In genomic region chr15:85991453-85992124, GRCm38 (mm10) we compare ENCODE assay signal across 9 mouse cellular contexts. TPM values are rescaled to one million over a fixed set of nuclear protein-coding genes. Genes with fewer than 3 reads are reported as not detected.
A peak's percentile ranks its signal among the peaks of the same experiment; 100 is the strongest.
DNase-seq lines count a peak whose midpoint lies in the region; ATAC-seq lines count a peak whose summit lies in the region.
"Had no signal": no experiment of that assay in that cellular context is flagged by ENCODE, and none has a peak within 500 bp of the region (broad histone marks: within the 10 kb centered on the region; RNA-seq: fewer than 3 reads in every experiment).

No protein-coding gene starts in this region.

- H3K4me2 ChIP-seq in forebrain, embryonic 11.5 days (ENCODE audit: low read depth, low read length, severe bottlenecking), result no peak overlapping the region
- H3K4me2 ChIP-seq in midbrain, embryonic 12.5 days (replicated peaks), result no peak overlapping the region
- H3K4me2 ChIP-seq: liver, embryonic 13.5 days had no signal

- WGBS in heart, embryonic 10.5 days, result 72% methylated on average over 5 of the region's 5 CpGs
- 46% methylated on average over 5 of the region's 5 CpGs for WGBS in forebrain, embryonic 11.5 days
- WGBS in midbrain, embryonic 12.5 days, result 35% methylated on average over 5 of the region's 5 CpGs

- 0 out of 2 replicates have a peak overlapping the region, but pooled peaks have one; percentile 13 for H3K27ac ChIP-seq in heart, embryonic 10.5 days
- peak overlapping the region; percentile 74 for H3K27ac ChIP-seq in forebrain, embryonic 11.5 days (ENCODE audit: low read depth, low read length)
- peak overlapping the region; percentile 27 for H3K27ac ChIP-seq in midbrain, embryonic 12.5 days (replicated peaks)
- H3K27ac ChIP-seq: liver, embryonic 13.5 days had no signal

- no peak overlapping the region for H3K9ac ChIP-seq in forebrain, embryonic 11.5 days (ENCODE audit: low read length)
- 0 out of 2 replicates have a peak overlapping the region, but pooled peaks have one; percentile 0 for H3K9ac ChIP-seq in midbrain, embryonic 12.5 days (replicated peaks)
- H3K9ac ChIP-seq: liver, embryonic 13.5 days had no signal

- H3K36me3 ChIP-seq in heart, embryonic 10.5 days, result no peaks in the 10 kb centered on the region
- no peaks in the 10 kb centered on the region for H3K36me3 ChIP-seq in forebrain, embryonic 11.5 days (ENCODE audit: control insufficient read depth, insufficient read depth, low read length)
- H3K36me3 ChIP-seq in midbrain, embryonic 12.5 days, result no peaks in the 10 kb centered on the region
- H3K36me3 ChIP-seq: liver, embryonic 13.5 days had no signal

- no peaks in the 10 kb centered on the region for H3K9me3 ChIP-seq in heart, embryonic 10.5 days
- no peaks in the 10 kb centered on the region for H3K9me3 ChIP-seq in forebrain, embryonic 11.5 days (ENCODE audit: control insufficient read depth, low read length)
- H3K9me3 ChIP-seq in midbrain, embryonic 12.5 days, result no peaks in the 10 kb centered on the region
- H3K9me3 ChIP-seq: liver, embryonic 13.5 days had no signal

- H3K4me3 ChIP-seq in heart, embryonic 10.5 days, result no peak overlapping the region
- no peak overlapping the region for H3K4me3 ChIP-seq in forebrain, embryonic 11.5 days (ENCODE audit: low read depth, low read length)
- no peak overlapping the region for H3K4me3 ChIP-seq in midbrain, embryonic 12.5 days
- H3K4me3 ChIP-seq: liver, embryonic 13.5 days had no signal

- 0 out of 2 replicates have a peak, but pooled peaks have one; percentile 47 for ATAC-seq in forebrain, embryonic 11.5 days (replicated peaks; ENCODE audit: low FRiP score)
- ATAC-seq in midbrain, embryonic 12.5 days (ENCODE audit: low FRiP score, low read depth), result no peak
- ATAC-seq in activated CD4-positive, CD25-positive, alpha-beta regulatory T cell, adult 4 months, result no peak

- H3K4me1 ChIP-seq in heart, embryonic 10.5 days, result peaks cover 34% of the 10 kb centered on the region
- H3K4me1 ChIP-seq in forebrain, embryonic 11.5 days (replicated peaks; ENCODE audit: control insufficient read depth, insufficient read depth, low read length), result peaks cover 29% of the 10 kb centered on the region
- H3K4me1 ChIP-seq in midbrain, embryonic 12.5 days, result peaks cover 46% of the 10 kb centered on the region
- H3K4me1 ChIP-seq: liver, embryonic 13.5 days had no signal

- no peak for DNase-seq in heart, embryonic 10.5 days (ENCODE audit: low spot score)
- no peak for DNase-seq in heart, adult 8-10 months (ENCODE audit: low spot score)
- peak; percentile 61 for DNase-seq in forebrain, embryonic 11.5 days (ENCODE audit: low spot score)
- peak; percentile 65 for DNase-seq in kidney, postnatal 10 days
- DNase-seq in urinary bladder, postnatal 4 days (ENCODE audit: low spot score in 2 of 2), result no peak
- no peak for DNase-seq in adrenal gland, postnatal 36 days
- DNase-seq: liver, embryonic 13.5 days had no signal

- peaks cover 22% of the 10 kb centered on the region for H3K27me3 ChIP-seq in heart, embryonic 10.5 days (ENCODE audit: insufficient read depth, poor library complexity, severe bottlenecking)
- H3K27me3 ChIP-seq in forebrain, embryonic 11.5 days (ENCODE audit: control insufficient read depth, insufficient read depth, low read length), result no peaks in the 10 kb centered on the region
- H3K27me3 ChIP-seq in midbrain, embryonic 12.5 days, result peaks cover 2% of the 10 kb centered on the region; the same call in 1 of the 2 replicates
- H3K27me3 ChIP-seq: liver, embryonic 13.5 days had no signal

RNA-seq across cellular contexts. Expression of gene Celsr1, which starts 42.0 kb away (rescaled TPM):
- 1.3 and 2.3 TPM in 2 replicates for polyA plus RNA-seq in heart, embryonic 10.5 days (2016; fragmentation: Nextera tagmentation; extraction: Ambion mirVana)
- 1 to 10 TPM; 3.2 to 7.3 (median 4.5) TPM for total RNA-seq in heart, adult 8-10 months (2022)
- 7.3 and 7.9 TPM in 2 replicates for polyA plus RNA-seq in forebrain, embryonic 11.5 days (2014; fragmentation: Nextera tagmentation; extraction: Ambion mirVana)
- 3.4 and 4.1 TPM in 2 replicates for polyA plus RNA-seq in midbrain, embryonic 12.5 days (2016; fragmentation: Nextera tagmentation; extraction: Ambion mirVana)
- polyA plus RNA-seq in activated CD4-positive, CD25-positive, alpha-beta regulatory T cell, adult 4 months (2017; shearing (Covaris generic)), result 1 to 10 TPM; 3.9 to 4.9 TPM
- 1 to 10 TPM; 5.1 to 6.3 TPM for total RNA-seq in adrenal gland, postnatal 36 days (2021)

Comparison
In these comparisons a context has a peak if more than half of its experiments do, and no peak if none do; other contexts are left out.
1. DNase-seq: peak in forebrain, embryonic 11.5 days (single experiment) and kidney, postnatal 10 days (single experiment); none in heart, embryonic 10.5 days (single experiment), heart, adult 8-10 months (single experiment), urinary bladder, postnatal 4 days (0 of 2) and adrenal gland, postnatal 36 days (0 of 2).
2. H3K27ac ChIP-seq: peak in every context shown above with its lines; median percentile 74 in forebrain, embryonic 11.5 days; 27 in midbrain, embryonic 12.5 days; 13 in heart, embryonic 10.5 days.